Mouse (Mus musculus) myocyte (in vitro differentiated cells): ENCODE measurements at regions not wholly inside any gene's neighbourhood (a gene's known extent, or its start where the extent isn't known, plus 50 kb on each side); places are given as distances from the start of the nearest gene placed in this dataset.

Experiments used
- H3K27me3 ChIP-seq: one replicate; pipeline ENCODE4 v1.6.1; 2011; ENCODE audit not compliant: control insufficient read depth, insufficient read depth, insufficient read length
- H3K36me3 ChIP-seq: one replicate; pipeline ENCODE4 v1.6.1; 2011; ENCODE audit not compliant: control insufficient read depth, insufficient read depth
- H3K4me2 ChIP-seq: one replicate; pipeline ENCODE4 v1.6.1; 2011; ENCODE audit warnings: low read depth, control low read depth
- H3K4me3 ChIP-seq: one replicate; pipeline ENCODE4 v1.5.1; 2011; ENCODE audit warnings: mild to moderate bottlenecking, control low read depth, moderate library complexity
- H3K79me2 ChIP-seq: one replicate; pipeline ENCODE4 v1.6.1; 2011; ENCODE audit not compliant: control insufficient read depth, insufficient read depth
- H3ac ChIP-seq: one replicate; pipeline ENCODE4 v1.6.1; 2011; ENCODE audit not compliant: control insufficient read depth, insufficient read length
- CEBPB ChIP-seq: IDR thresholded peaks from 2 replicates; pipeline ENCODE4 v1.6.1; 2011; ENCODE audit warnings: mild to moderate bottlenecking, moderate library complexity; ENCODE audit not compliant: poor library complexity, insufficient read depth, severe bottlenecking
- E2F4 ChIP-seq: IDR thresholded peaks from one replicate; pipeline ENCODE4 v1.6.1; 2011; ENCODE audit warnings: mild to moderate bottlenecking, control low read depth, moderate library complexity; ENCODE audit not compliant: insufficient read depth
- MAX ChIP-seq: IDR thresholded peaks from one replicate; pipeline ENCODE4 v1.6.1; 2011; ENCODE audit warnings: low read depth, mild to moderate bottlenecking, control low read depth
- MYOD1 ChIP-seq, 3 experiments: IDR thresholded peaks; one replicate each; pipeline ENCODE4 v1.6.1; 2011; ENCODE audit warnings: control low read depth in 2 of 3, low read depth in 2 of 3, mild to moderate bottlenecking in 2 of 3, moderate library complexity in 1 of 3; ENCODE audit not compliant: insufficient read length in 2 of 3, control insufficient read depth in 1 of 3
- MYOG ChIP-seq, 3 experiments: IDR thresholded peaks; one replicate each; pipeline ENCODE4 v1.6.1; 2011; ENCODE audit warnings: control low read depth in 2 of 3, low read depth in 2 of 3, mild to moderate bottlenecking in 2 of 3; ENCODE audit not compliant: insufficient read length in 2 of 3, control insufficient read depth in 1 of 3, insufficient read depth in 1 of 3
- POLR2A ChIP-seq: IDR thresholded peaks from one replicate; pipeline ENCODE4 v1.6.1; 2011; ENCODE audit warnings: low read depth, mild to moderate bottlenecking, control low read depth, moderate library complexity; ENCODE audit not compliant: insufficient read length
- POLR2AphosphoS2 ChIP-seq: IDR thresholded peaks from one replicate; pipeline ENCODE4 v1.6.1; 2011; ENCODE audit warnings: low read depth, control low read depth; ENCODE audit not compliant: insufficient read length
- REST ChIP-seq: IDR thresholded peaks from one replicate; pipeline ENCODE4 v1.6.1; 2011; ENCODE audit warnings: mild to moderate bottlenecking, control low read depth, moderate library complexity; ENCODE audit not compliant: insufficient read depth, insufficient read length
- SRF ChIP-seq: IDR thresholded peaks from one replicate; pipeline ENCODE4 v1.6.1; 2011; ENCODE audit warnings: low read depth; ENCODE audit not compliant: control insufficient read depth, insufficient read length
- TCF12 ChIP-seq: IDR thresholded peaks from one replicate; pipeline ENCODE4 v1.6.1; 2011; ENCODE audit warnings: mild to moderate bottlenecking, control low read depth; ENCODE audit not compliant: poor library complexity, insufficient read depth, severe bottlenecking
- TCF3 ChIP-seq: IDR thresholded peaks from one replicate; pipeline ENCODE4 v1.6.1; 2011; ENCODE audit warnings: low read depth, control low read depth; ENCODE audit not compliant: insufficient read length
- USF1 ChIP-seq: IDR thresholded peaks from one replicate; pipeline ENCODE4 v1.6.1; 2011; ENCODE audit warnings: low read depth, mild to moderate bottlenecking, control low read depth, moderate library complexity

DNA sequence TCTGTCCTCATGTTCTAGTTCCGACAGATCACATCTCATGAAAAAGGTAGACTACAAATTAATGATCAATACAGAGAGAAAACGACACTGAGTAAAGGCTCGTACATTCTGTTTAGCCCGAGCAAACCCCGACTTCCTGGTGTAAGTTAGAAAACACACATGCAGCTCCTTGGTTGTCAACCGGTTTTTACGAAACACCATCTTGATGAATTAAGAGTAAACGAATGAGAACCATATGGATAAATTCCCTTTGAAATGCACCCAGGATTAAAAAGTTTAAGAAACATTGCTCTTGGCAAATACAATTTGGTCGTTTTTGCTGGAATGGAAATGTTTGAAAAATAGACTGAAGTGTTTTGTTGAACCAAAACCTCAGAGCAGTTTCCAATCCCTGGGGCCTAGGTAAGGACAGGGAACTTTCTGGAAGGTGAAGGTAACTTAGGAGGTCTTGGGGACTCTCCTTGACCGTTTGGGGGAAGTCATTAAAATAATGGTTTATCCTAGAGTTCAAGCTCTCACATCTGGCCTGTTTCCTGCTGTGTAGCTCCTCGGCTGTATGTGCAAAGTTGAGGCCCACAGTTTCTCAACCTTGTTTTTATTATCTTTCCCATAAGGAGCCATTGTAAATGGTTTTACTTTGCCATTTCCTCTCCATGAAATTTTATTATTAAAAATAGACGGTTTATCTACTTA, 579.3 kb upstream of the Nr5a2 start:
- Histone ChIP-seq H3K4me2 (no peak overlapping the region), H3ac (no peak overlapping the region), H3K36me3 (no peaks in the 10 kb centered on the region), H3K79me2 (no peaks in the 10 kb centered on the region), H3K4me3 (no peak overlapping the region), H3K27me3 (no peaks in the 10 kb centered on the region)
- TF ChIP-seq MYOD1 (IDR thresholded peaks at IDR 0.05; ENCODE audit: control insufficient read depth in 1 of 3, insufficient read length in 2 of 3, low read depth in 2 of 3) (no peak), TCF3 (no peak), E2F4 (no peak), SRF (no peak)

DNA sequence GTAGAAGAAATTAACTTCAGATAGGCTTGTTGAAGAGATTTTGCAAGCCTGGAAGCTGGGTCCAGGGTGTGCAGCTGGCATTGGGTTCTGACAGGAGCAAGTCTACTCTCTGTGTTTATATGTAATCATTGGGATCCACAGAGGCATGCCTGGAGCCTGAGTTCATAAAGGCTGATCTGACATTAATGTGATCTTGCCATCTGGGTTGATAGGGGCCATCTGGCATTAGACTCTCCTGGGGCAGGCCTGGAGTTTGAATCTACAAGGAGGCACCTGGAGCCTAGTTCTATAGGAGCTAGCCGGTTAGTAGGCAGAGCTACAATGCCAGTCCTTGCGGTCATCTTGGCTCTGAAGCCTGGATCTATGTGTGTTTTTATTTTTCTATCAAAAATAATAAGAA, 554.5 kb upstream of the Nr5a2 start:
- Histone ChIP-seq H3K4me2 (no peak overlapping the region), H3ac (no peak overlapping the region), H3K79me2 (no peaks in the 10 kb centered on the region), H3K36me3 (no peaks in the 10 kb centered on the region), H3K4me3 (no peak overlapping the region), H3K27me3 (no peaks in the 10 kb centered on the region)
- TF ChIP-seq MYOD1 (IDR thresholded peaks at IDR 0.05; ENCODE audit: control insufficient read depth in 1 of 3, insufficient read length in 2 of 3, low read depth in 2 of 3) (no peak), MAX (no peak), E2F4 (no peak), USF1 (no peak), SRF (no peak), MYOG (IDR thresholded peaks at IDR 0.05; ENCODE audit: control insufficient read depth in 1 of 3, insufficient read depth in 1 of 3, insufficient read length in 2 of 3, low read depth in 2 of 3) (no peak)

GRCm38 (mm10) chr1:137503704-137504422, 543.6 kb upstream of the Nr5a2 start:
- H3K4me2 ChIP-seq = no peak overlapping the region
- TF ChIP-seq MYOD1 (IDR thresholded peaks at IDR 0.05; ENCODE audit: control insufficient read depth in 1 of 3, insufficient read length in 2 of 3, low read depth in 2 of 3) (no peak), POLR2AphosphoS2 (no peak), POLR2A (no peak), MYOG (IDR thresholded peaks at IDR 0.05; ENCODE audit: control insufficient read depth in 1 of 3, insufficient read depth in 1 of 3, insufficient read length in 2 of 3, low read depth in 2 of 3) (no peak), USF1 (no peak), TCF3 (no peak), E2F4 (no peak), CEBPB (no peak), REST (no peak), SRF (no peak)
- no peak overlapping the region for H3K4me3 ChIP-seq
- no peaks in the 10 kb centered on the region for H3K79me2 ChIP-seq
- no peak overlapping the region for H3ac ChIP-seq
- no peaks in the 10 kb centered on the region for H3K36me3 ChIP-seq
- H3K27me3 ChIP-seq = no peaks in the 10 kb centered on the region

DNA sequence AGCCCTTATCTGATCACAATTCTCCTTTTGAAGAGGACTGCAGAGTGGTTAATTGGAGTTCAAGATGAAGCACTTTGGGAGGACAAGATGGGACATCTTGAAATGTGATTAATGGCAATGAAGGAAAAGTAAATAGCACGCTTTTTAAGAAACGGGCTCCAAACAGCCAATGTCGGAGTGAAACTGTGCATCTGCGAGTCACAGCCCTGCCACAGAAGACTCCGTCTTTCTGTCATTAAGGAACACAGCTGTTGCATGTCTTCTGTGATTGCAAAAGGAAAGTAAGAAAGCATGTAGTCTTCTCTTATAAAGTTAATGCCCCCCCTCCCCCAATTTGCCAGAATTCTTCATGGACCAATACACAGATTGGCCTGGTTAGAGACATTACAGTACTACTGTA, 528.0 kb upstream of the Nr5a2 start:
- no peaks in the 10 kb centered on the region for H3K79me2 ChIP-seq
- no peak overlapping the region for H3K4me3 ChIP-seq

DNA sequence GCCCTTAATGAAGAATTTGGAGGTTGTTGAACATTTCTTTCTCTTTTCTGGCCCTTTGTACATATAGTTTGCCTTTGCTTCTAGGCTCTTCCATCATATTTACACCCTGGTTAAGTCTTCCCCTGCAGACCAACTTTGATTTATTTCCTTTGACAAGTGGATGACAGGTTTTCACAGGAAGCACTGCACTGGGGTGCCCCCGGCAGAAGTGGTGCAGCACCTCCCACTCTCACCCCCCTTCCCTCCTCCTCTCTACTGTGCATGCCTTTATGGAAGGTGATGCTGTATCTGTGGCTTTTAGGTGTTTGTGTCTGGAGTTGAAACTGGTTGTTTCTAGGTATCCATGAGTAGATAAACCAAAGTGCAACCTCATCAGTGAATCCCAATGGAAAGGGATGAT, 518.2 kb upstream of the Nr5a2 start:
- Histone ChIP-seq H3ac (no peak overlapping the region), H3K79me2 (no peaks in the 10 kb centered on the region), H3K4me2 (no peak overlapping the region), H3K27me3 (no peaks in the 10 kb centered on the region), H3K4me3 (no peak overlapping the region), H3K36me3 (no peaks in the 10 kb centered on the region)
- no peak for TF ChIP-seq MYOD1 (IDR thresholded peaks at IDR 0.05; ENCODE audit: control insufficient read depth in 1 of 3, insufficient read length in 2 of 3, low read depth in 2 of 3)
- no peak for TF ChIP-seq TCF12
- no peak for TF ChIP-seq SRF
- TF ChIP-seq MYOG (IDR thresholded peaks at IDR 0.05; ENCODE audit: control insufficient read depth in 1 of 3, insufficient read depth in 1 of 3, insufficient read length in 2 of 3, low read depth in 2 of 3) = no peak

More for the DNA sequence above, 528.0 kb upstream of the Nr5a2 start:
- TF ChIP-seq REST = no peak
- no peak for TF ChIP-seq CEBPB
- TF ChIP-seq MYOD1 (IDR thresholded peaks at IDR 0.05; ENCODE audit: control insufficient read depth in 1 of 3, insufficient read length in 2 of 3, low read depth in 2 of 3) = no peak
- TF ChIP-seq MYOG (IDR thresholded peaks at IDR 0.05; ENCODE audit: control insufficient read depth in 1 of 3, insufficient read depth in 1 of 3, insufficient read length in 2 of 3, low read depth in 2 of 3) = no peak
- TF ChIP-seq TCF12 = no peak
- TF ChIP-seq POLR2A = no peak
- TF ChIP-seq SRF = no peak
- no peak for TF ChIP-seq USF1
- Histone ChIP-seq H3K36me3 (no peaks in the 10 kb centered on the region), H3K4me2 (no peak overlapping the region), H3ac (no peak overlapping the region), H3K27me3 (no peaks in the 10 kb centered on the region)
